Mouse (Mus musculus): Measurements from ENCODE around the gene Tex261. TPM values are rescaled to one million over a fixed set of nuclear protein-coding genes. Genes with fewer than 3 reads are reported as not detected.
A peak's percentile ranks its signal among the peaks of the same experiment; 100 is the strongest.
"Not testable (repeated sequence)": the region's sequence is repeated elsewhere in the genome, so short reads cannot be mapped to it uniquely, and the experiment has no call there.

Tex261 gene
- polyA plus RNA-seq, 1 experiment = 156 TPM

DNA sequence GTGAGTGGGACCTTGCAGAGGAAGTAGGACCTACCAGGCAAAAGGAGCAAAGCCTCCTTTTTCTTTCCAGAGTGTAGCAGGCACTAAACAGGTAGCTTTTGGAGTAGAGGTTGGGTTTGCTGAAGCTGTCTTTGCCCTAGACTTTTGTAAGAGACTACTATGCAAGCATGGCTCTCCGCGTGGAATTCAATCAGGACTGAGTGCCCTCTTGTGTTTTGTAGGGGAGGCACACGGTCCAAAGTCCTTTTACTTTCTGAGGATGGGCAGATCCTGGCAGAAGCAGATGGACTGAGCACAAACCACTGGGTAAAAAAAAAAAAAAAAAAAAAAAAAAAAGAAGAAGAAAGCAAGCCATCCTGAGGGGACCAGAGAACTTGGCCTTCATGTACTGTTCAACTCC is 21.1 kb upstream of the Tex261 start:
- Histone ChIP-seq H3K4me3 (ENCODE audit: insufficient read depth, low read depth, low read length) (no peak overlapping the region), H3K27ac (ENCODE audit: insufficient read depth, low read depth, low read length) (no peak overlapping the region), H3K4me1 (ENCODE audit: control insufficient read depth, insufficient read depth, low read length) (peaks cover 8% of the 10 kb centered on the region; the same call in 1 of the 2 replicates), H3K27me3 (replicated peaks; ENCODE audit: control insufficient read depth, insufficient read depth, low read length) (no peaks in the 10 kb centered on the region), H3K36me3 (ENCODE audit: control insufficient read depth, insufficient read depth, low read length) (no peaks in the 10 kb centered on the region)
- TF ChIP-seq POLR2A (IDR thresholded peaks at IDR 0.05; ENCODE audit: low read depth, low read length) = no peak
- 0 out of 2 replicates have a peak, but pooled peaks have one; percentile 28 for TF ChIP-seq CTCF (conservative IDR thresholded peaks at IDR 0.05; ENCODE audit: insufficient read depth, insufficient read length, low read depth, low read length)
- 41% methylated on average over 3 of the region's 3 CpGs for WGBS
- DNase-seq = peak; percentile 73

DNA sequence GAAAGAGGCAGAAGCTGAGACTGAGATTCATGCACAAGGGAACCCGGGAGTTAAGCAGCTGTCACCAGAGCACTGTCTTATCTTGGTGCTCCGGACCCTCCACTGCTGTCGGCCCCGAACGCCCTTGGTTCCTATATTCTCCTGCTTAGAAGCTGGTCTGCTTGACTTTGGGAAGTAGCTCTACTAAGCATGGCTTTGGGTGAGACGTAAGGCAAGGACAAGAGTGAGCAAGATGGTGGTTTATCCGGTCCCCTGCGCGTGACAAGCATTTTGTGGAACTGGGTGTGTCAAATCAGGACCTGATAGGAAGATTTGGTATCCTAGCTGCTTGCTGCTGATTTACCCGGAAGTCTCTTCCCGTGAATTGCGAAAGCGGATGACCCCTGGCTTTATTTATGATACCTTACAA is 19.9 kb upstream of the Tex261 start:
- 2% methylated on average over 13 of the region's 13 CpGs for WGBS
- peak; percentile 56 for DNase-seq
- TF ChIP-seq CTCF (conservative IDR thresholded peaks at IDR 0.05; ENCODE audit: insufficient read depth, insufficient read length, low read depth, low read length) (no peak), POLR2A (IDR thresholded peaks at IDR 0.05; ENCODE audit: low read depth, low read length) (no peak)
- Histone ChIP-seq H3K27me3 (replicated peaks; ENCODE audit: control insufficient read depth, insufficient read depth, low read length) (no peaks in the 10 kb centered on the region), H3K4me1 (ENCODE audit: control insufficient read depth, insufficient read depth, low read length) (peaks cover 8% of the 10 kb centered on the region; the same call in 1 of the 2 replicates), H3K4me3 (ENCODE audit: insufficient read depth, low read depth, low read length) (peak overlapping the region; percentile 77), H3K27ac (ENCODE audit: insufficient read depth, low read depth, low read length) (peak overlapping the region; percentile 80), H3K36me3 (ENCODE audit: control insufficient read depth, insufficient read depth, low read length) (no peaks in the 10 kb centered on the region)

DNA sequence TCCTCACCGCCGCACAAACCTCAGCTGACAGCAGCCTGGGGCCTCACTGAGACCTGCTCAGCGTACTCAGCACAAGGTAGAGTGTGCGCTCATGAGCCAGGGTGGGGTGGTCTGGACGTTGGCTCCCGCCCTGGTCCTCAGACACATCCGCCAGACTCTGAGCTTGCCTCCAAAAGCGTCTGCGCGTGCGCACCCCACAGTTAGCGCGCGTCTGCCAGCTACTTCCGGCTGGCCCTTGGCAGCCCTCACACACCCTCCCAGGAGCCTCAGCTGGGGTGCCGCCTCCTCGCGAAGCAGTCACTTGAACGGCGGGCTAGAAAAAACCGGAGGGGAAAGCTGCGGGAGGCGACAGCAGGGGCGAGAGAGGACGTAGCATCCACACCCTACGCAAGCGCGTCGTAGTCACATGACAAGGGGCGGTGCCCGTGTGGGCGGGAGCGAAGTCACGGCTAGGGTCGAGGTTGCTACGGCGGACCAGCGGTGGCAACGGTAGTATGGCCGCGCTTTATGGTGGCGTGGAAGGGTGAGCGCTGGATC is 19.2 kb upstream of the Tex261 start, which contains the start of gene Nagk:
Gene Nagk (plus strand): TSS at position 223 of the 537 bp plus-strand sequence.
- peak within 1 kb of the TSS; percentile 77 for H3K4me3 ChIP-seq (ENCODE audit: insufficient read depth, low read depth, low read length)
- H3K27ac ChIP-seq (ENCODE audit: insufficient read depth, low read depth, low read length) = peak within 1 kb of the TSS; percentile 80
- TF ChIP-seq POLR2A (IDR thresholded peaks at IDR 0.05; ENCODE audit: low read depth, low read length) (peak; percentile 71), CTCF (conservative IDR thresholded peaks at IDR 0.05; ENCODE audit: insufficient read depth, insufficient read length, low read depth, low read length) (0 out of 2 replicates have a peak, but pooled peaks have one; percentile 0)
- H3K27me3 ChIP-seq (replicated peaks; ENCODE audit: control insufficient read depth, insufficient read depth, low read length) = no peaks in the 10 kb centered on the region
- H3K4me1 ChIP-seq (ENCODE audit: control insufficient read depth, insufficient read depth, low read length) = peaks cover 8% of the 10 kb centered on the region; the same call in 1 of the 2 replicates
- peak; percentile 97 for DNase-seq
- under 1% methylated on average over 43 of the region's 43 CpGs for WGBS
- H3K36me3 ChIP-seq (ENCODE audit: control insufficient read depth, insufficient read depth, low read length) = no peaks in the 10 kb centered on the region

DNA sequence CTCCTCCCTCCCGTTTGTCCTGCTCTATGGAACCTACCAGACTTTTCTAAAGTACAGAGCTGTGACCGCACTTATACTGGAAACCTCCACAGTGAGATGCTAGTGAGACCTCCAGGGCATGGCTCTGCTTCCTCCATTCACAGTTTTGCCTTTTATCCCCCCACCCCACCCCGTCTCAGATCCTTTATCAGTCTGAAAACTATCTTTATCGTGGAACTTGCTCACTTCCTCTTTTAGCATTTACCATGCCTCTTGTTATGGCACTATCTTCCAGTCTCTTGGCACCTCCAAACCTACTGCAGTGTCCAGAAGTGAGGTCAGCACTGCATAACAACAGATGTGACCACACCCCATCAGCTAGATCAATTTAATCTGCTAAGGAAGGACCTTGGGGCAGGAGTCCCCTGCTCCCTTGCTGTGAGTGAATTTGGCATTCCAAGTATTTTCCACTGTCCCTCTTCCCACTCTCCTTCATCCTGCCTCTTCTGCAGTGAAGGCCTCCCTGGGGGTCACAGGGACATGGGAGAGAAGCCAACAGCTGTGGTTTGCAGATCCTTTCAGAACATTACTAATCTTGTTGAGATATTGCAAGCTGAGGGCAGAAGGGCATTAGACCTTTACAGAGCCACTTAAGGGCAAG is 15.8 kb upstream of the Tex261 start:
- no peaks in the 10 kb centered on the region for H3K27me3 ChIP-seq (replicated peaks; ENCODE audit: control insufficient read depth, insufficient read depth, low read length)
- no peak overlapping the region for H3K4me3 ChIP-seq (ENCODE audit: insufficient read depth, low read depth, low read length)
- no peaks in the 10 kb centered on the region for H3K36me3 ChIP-seq (ENCODE audit: control insufficient read depth, insufficient read depth, low read length)
- peaks cover 5% of the 10 kb centered on the region; the same call in 1 of the 2 replicates for H3K4me1 ChIP-seq (ENCODE audit: control insufficient read depth, insufficient read depth, low read length)
- WGBS = 66% methylated on average over 4 of the region's 4 CpGs
- no peak overlapping the region for H3K27ac ChIP-seq (ENCODE audit: insufficient read depth, low read depth, low read length)
- no peak for DNase-seq
- TF ChIP-seq CTCF (conservative IDR thresholded peaks at IDR 0.05; ENCODE audit: insufficient read depth, insufficient read length, low read depth, low read length) (no peak), POLR2A (IDR thresholded peaks at IDR 0.05; ENCODE audit: low read depth, low read length) (no peak)

DNA sequence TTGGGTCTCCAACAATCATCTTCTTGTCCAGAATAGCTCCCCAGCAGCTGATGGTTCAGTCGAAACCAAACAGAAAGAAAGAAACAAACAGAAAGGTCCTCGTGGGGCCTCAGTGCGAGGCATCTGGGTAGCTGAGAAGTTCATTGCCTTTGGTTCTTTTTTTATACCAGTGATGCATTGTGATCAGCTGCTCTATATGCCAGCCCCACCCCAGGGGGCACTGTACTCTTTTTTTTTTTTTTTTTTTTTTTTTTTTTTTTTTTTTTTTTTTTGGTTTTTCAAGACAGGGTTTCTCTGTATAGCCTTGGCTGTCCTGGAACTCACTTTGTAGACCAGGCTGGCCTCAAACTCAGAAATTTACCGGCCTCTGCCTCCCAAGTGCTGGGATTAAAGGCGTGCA is 14.9 kb upstream of the Tex261 start:
- WGBS = 93% methylated on average over 5 of the region's 5 CpGs
- not testable (repeated sequence) for H3K27me3 ChIP-seq (replicated peaks; ENCODE audit: control insufficient read depth, insufficient read depth, low read length); H3K27ac ChIP-seq (ENCODE audit: insufficient read depth, low read depth, low read length); H3K36me3 ChIP-seq (ENCODE audit: control insufficient read depth, insufficient read depth, low read length); DNase-seq; H3K4me3 ChIP-seq (ENCODE audit: insufficient read depth, low read depth, low read length); H3K4me1 ChIP-seq (ENCODE audit: control insufficient read depth, insufficient read depth, low read length)

DNA sequence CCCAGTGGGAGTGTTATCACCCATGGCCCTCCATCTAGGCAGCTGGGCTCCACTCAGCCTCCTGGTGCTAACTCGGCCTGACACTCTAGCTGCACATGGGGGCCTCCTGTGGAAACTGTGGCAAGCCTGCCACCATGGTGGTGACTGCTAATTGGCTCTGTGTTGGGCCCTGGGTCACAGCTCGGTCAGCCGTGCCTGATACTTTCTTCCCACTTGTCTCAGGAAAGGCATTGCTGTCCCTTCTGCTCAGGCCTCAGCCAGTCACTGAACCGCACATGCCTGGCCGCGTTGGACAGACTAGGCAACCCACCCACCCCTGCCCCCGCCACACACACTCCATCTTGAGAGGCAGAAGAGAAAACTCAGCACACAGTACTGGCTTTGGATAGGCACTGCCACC is 12.9 kb upstream of the Tex261 start:
- H3K4me1 ChIP-seq (ENCODE audit: control insufficient read depth, insufficient read depth, low read length) = no peaks in the 10 kb centered on the region
- H3K27ac ChIP-seq (ENCODE audit: insufficient read depth, low read depth, low read length) = no peak overlapping the region
- H3K4me3 ChIP-seq (ENCODE audit: insufficient read depth, low read depth, low read length) = no peak overlapping the region
- 62% methylated on average over 7 of the region's 7 CpGs for WGBS
- no peaks in the 10 kb centered on the region for H3K27me3 ChIP-seq (replicated peaks; ENCODE audit: control insufficient read depth, insufficient read depth, low read length)
- no peaks in the 10 kb centered on the region for H3K36me3 ChIP-seq (ENCODE audit: control insufficient read depth, insufficient read depth, low read length)
- TF ChIP-seq CTCF (conservative IDR thresholded peaks at IDR 0.05; ENCODE audit: insufficient read depth, insufficient read length, low read depth, low read length) = no peak
- TF ChIP-seq POLR2A (IDR thresholded peaks at IDR 0.05; ENCODE audit: low read depth, low read length) = no peak
- no peak for DNase-seq

DNA sequence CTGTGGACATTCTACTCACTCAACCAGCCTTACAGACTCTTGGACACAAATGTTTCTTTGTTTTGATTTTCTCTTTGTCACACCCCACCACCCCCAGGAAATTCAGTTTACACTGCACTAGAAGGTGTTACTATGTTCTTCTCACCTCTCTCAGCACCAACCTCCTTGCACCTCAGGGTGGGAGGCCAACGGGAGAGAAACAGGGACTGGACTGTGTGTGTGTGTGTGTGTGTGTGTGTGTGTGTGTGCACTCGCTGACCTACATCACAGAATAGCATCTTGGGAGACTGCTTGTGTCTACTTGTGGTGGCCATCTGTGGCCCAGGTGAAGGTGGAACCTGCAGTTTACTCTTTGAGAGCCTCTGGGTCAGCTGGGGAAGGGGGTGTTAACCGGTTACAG is 10.8 kb upstream of the Tex261 start:
- Histone ChIP-seq H3K27ac (ENCODE audit: insufficient read depth, low read depth, low read length) (no peak overlapping the region), H3K4me3 (ENCODE audit: insufficient read depth, low read depth, low read length) (no peak overlapping the region)
- WGBS = 66% methylated on average over 3 of the region's 3 CpGs

More for the DNA sequence above, 10.8 kb upstream of the Tex261 start:
- H3K4me1 ChIP-seq (ENCODE audit: control insufficient read depth, insufficient read depth, low read length) = no peaks in the 10 kb centered on the region
- H3K36me3 ChIP-seq (ENCODE audit: control insufficient read depth, insufficient read depth, low read length) = no peaks in the 10 kb centered on the region
- TF ChIP-seq CTCF (conservative IDR thresholded peaks at IDR 0.05; ENCODE audit: insufficient read depth, insufficient read length, low read depth, low read length) = no peak
- no peak for TF ChIP-seq POLR2A (IDR thresholded peaks at IDR 0.05; ENCODE audit: low read depth, low read length)
- DNase-seq = no peak
- no peaks in the 10 kb centered on the region for H3K27me3 ChIP-seq (replicated peaks; ENCODE audit: control insufficient read depth, insufficient read depth, low read length)

Measured in kidney, adult 2 months (tissue).